Mouse (Mus musculus) bone marrow macrophage, adult 2 months (primary cell): ENCODE measurements around the gene March10. TPM values are rescaled to one million over a fixed set of nuclear protein-coding genes. Genes with fewer than 3 reads are reported as not detected.

Source experiments
- H3K27ac ChIP-seq: 2 replicates; pipeline ENCODE4 v1.5.1; 2012; ENCODE audit warnings: low read depth, low read length; ENCODE audit not compliant: insufficient read depth
- H3K4me1 ChIP-seq: 2 replicates; pipeline ENCODE4 v1.6.1; 2012; ENCODE audit warnings: low read length; ENCODE audit not compliant: control insufficient read depth, insufficient read depth
- H3K4me3 ChIP-seq: 2 replicates; pipeline ENCODE4 v1.5.1; 2012; ENCODE audit warnings: mild to moderate bottlenecking, low read length, moderate library complexity; ENCODE audit not compliant: insufficient read depth
- CTCF ChIP-seq: IDR thresholded peaks from 2 replicates; pipeline ENCODE4 v1.5.1; 2012; ENCODE audit warnings: low read depth, mild to moderate bottlenecking, low read length, moderate library complexity
- POLR2A ChIP-seq: IDR thresholded peaks from 2 replicates; pipeline ENCODE4 v1.6.1; 2012; ENCODE audit warnings: mild to moderate bottlenecking, low read depth, low read length, borderline replicate concordance
- polyA plus RNA-seq: library from polyadenylated mRNA; stranded (reverse); fragments of >200 nt; gene quantifications from 2 replicates; pipeline ENCODE4 v1.2.4, GENCODE M21; 2012; ENCODE audit not compliant: missing spikeins, insufficient read depth, insufficient read length

The March10 gene
- polyA plus RNA-seq, 1 experiment, result not detected

- no peak for TF ChIP-seq POLR2A
- TF ChIP-seq CTCF, result no peak
- 0 out of 2 replicates have a peak overlapping the region, but pooled peaks have one; percentile 9 for H3K4me3 ChIP-seq
- H3K27ac ChIP-seq, result peak overlapping the region; percentile 71
- H3K4me1 ChIP-seq, result peaks cover 29% of the 10 kb centered on the region
Observed at GRCm38 (mm10) chr11:105467266-105467665, 10.7 kb upstream of the March10 start.

- 0 out of 2 replicates have a peak overlapping the region, but pooled peaks have one; percentile 9 for H3K4me3 ChIP-seq
- H3K4me1 ChIP-seq, result peaks cover 29% of the 10 kb centered on the region
- peak overlapping the region; percentile 72 for H3K27ac ChIP-seq
- TF ChIP-seq CTCF (no peak), POLR2A (no peak)
Observed at GRCm38 (mm10) chr11:105466756-105467155, 10.2 kb upstream of the March10 start.

- peaks cover 35% of the 10 kb centered on the region for H3K4me1 ChIP-seq
- TF ChIP-seq POLR2A (no peak), CTCF (no peak)
- H3K27ac ChIP-seq, result no peak overlapping the region
- no peak overlapping the region for H3K4me3 ChIP-seq
Observed at GRCm38 (mm10) chr11:105465488-105465887, 9.0 kb upstream of the March10 start.

GRCm38 (mm10) chr11:105464430-105464967 is 8.0 kb upstream of the March10 start:
- peaks cover 42% of the 10 kb centered on the region for H3K4me1 ChIP-seq
- no peak overlapping the region for H3K4me3 ChIP-seq
- no peak for TF ChIP-seq CTCF
- H3K27ac ChIP-seq, result no peak overlapping the region

GRCm38 (mm10) chr11:105459900-105460299 is 3.4 kb upstream of the March10 start:
- TF ChIP-seq POLR2A, result no peak
- no peak for TF ChIP-seq CTCF

GRCm38 (mm10) chr11:105457041-105457440 is 506 bp upstream of the March10 start:
- TF ChIP-seq POLR2A, result no peak
- no peak for TF ChIP-seq CTCF
- Histone ChIP-seq H3K27ac (no peak overlapping the region), H3K4me3 (no peak overlapping the region), H3K4me1 (peaks cover 27% of the 10 kb centered on the region)

More at GRCm38 (mm10) chr11:105459900-105460299, 3.4 kb upstream of the March10 start:
- Histone ChIP-seq H3K4me3 (no peak overlapping the region), H3K27ac (peak overlapping the region; percentile 60), H3K4me1 (peaks cover 35% of the 10 kb centered on the region)

GRCm38 (mm10) chr11:105455118-105455517 is 1.4 kb downstream of the March10 start:
- TF ChIP-seq CTCF (no peak), POLR2A (no peak)
- no peak overlapping the region for H3K27ac ChIP-seq
- peaks cover 17% of the 10 kb centered on the region for H3K4me1 ChIP-seq
- H3K4me3 ChIP-seq, result no peak overlapping the region

- TF ChIP-seq POLR2A (no peak), CTCF (no peak)
- Histone ChIP-seq H3K27ac (no peak overlapping the region), H3K4me1 (peaks cover 11% of the 10 kb centered on the region), H3K4me3 (no peak overlapping the region)
Observed at GRCm38 (mm10) chr11:105453084-105453483, 3.5 kb downstream of the March10 start.

- Histone ChIP-seq H3K4me1 (peaks cover 13% of the 10 kb centered on the region), H3K4me3 (no peak overlapping the region), H3K27ac (no peak overlapping the region)
- no peak for TF ChIP-seq CTCF
- no peak for TF ChIP-seq POLR2A
Observed at GRCm38 (mm10) chr11:105452504-105452903, 4.0 kb downstream of the March10 start.

- no peak overlapping the region for H3K4me3 ChIP-seq
- TF ChIP-seq CTCF (no peak), POLR2A (no peak)
- H3K4me1 ChIP-seq, result peaks cover 19% of the 10 kb centered on the region
- H3K27ac ChIP-seq, result no peak overlapping the region
Observed at GRCm38 (mm10) chr11:105451553-105452135, 4.9 kb downstream of the March10 start.
